Mouse (Mus musculus) CH12F3 (cell line): ENCODE measurements around the gene Flrt1.

Experiments
- in situ Hi-C: fragments of 300-500 bp; cut with MboI; formaldehyde crosslinking; loops from 2 replicates; pipeline ENCODE4 v1.14.3; 2020; ENCODE audit warnings: low sequenced_read_pairs

The Flrt1 gene

GRCm38 (mm10) chr19:7105544-7105943, at the start of gene Flrt1:
Flrt1 (minus strand) TSS chr19:7105729.
- in situ Hi-C loops: no loop called here

GRCm38 (mm10) chr19:7155196-7155595, 49.7 kb upstream of the Flrt1 start:
- in situ Hi-C loops: no loop called here

GRCm38 (mm10) chr19:7153232-7153631, 47.7 kb upstream of the Flrt1 start:
- in situ Hi-C loops: no loop called here

- in situ Hi-C loops: no loop called here
Measured at GRCm38 (mm10) chr19:7151927-7152653, 46.6 kb upstream of the Flrt1 start.

- in situ Hi-C loops: no loop called here
Measured at GRCm38 (mm10) chr19:7151300-7151926, 45.9 kb upstream of the Flrt1 start.

- in situ Hi-C loops: no loop called here
Measured at GRCm38 (mm10) chr19:7149158-7149685, 43.7 kb upstream of the Flrt1 start.

- in situ Hi-C loops: no loop called here
Measured at GRCm38 (mm10) chr19:7148541-7149085, 43.1 kb upstream of the Flrt1 start.

GRCm38 (mm10) chr19:7148096-7148495, 42.6 kb upstream of the Flrt1 start:
- in situ Hi-C loops: no loop called here

- in situ Hi-C loops: no loop called here
Measured at GRCm38 (mm10) chr19:7146376-7146775, 40.8 kb upstream of the Flrt1 start.

- in situ Hi-C loops: no loop called here
Measured at GRCm38 (mm10) chr19:7144458-7144857, 38.9 kb upstream of the Flrt1 start.

GRCm38 (mm10) chr19:7143854-7144253, 38.3 kb upstream of the Flrt1 start:
- in situ Hi-C loops: no loop called here

GRCm38 (mm10) chr19:7142207-7142915, 36.8 kb upstream of the Flrt1 start:
- in situ Hi-C loops: no loop called here

GRCm38 (mm10) chr19:7140856-7141421, 35.4 kb upstream of the Flrt1 start:
- in situ Hi-C loops: no loop called here

GRCm38 (mm10) chr19:7140373-7140772, 34.8 kb upstream of the Flrt1 start:
- in situ Hi-C loops: no loop called here

- in situ Hi-C loops: no loop called here
Measured at GRCm38 (mm10) chr19:7139321-7139720, 33.8 kb upstream of the Flrt1 start.

GRCm38 (mm10) chr19:7138327-7138726, 32.8 kb upstream of the Flrt1 start:
- in situ Hi-C loops: no loop called here

GRCm38 (mm10) chr19:7136714-7137498, 31.4 kb upstream of the Flrt1 start:
- in situ Hi-C loops: no loop called here

GRCm38 (mm10) chr19:7136016-7136415, 30.5 kb upstream of the Flrt1 start:
- in situ Hi-C loops: no loop called here

- in situ Hi-C loops: no loop called here
Measured at GRCm38 (mm10) chr19:7135525-7135924, 30.0 kb upstream of the Flrt1 start.

GRCm38 (mm10) chr19:7134631-7135091, 29.1 kb upstream of the Flrt1 start:
- in situ Hi-C loops: no loop called here
